Mouse (Mus musculus): Measurements from ENCODE around the gene Cped1. TPM values are rescaled to one million over a fixed set of nuclear protein-coding genes. Genes with fewer than 3 reads are reported as not detected.

The Cped1 gene
- polyA plus RNA-seq, 1 experiment from 2014 or later = 3.0 TPM

DNA sequence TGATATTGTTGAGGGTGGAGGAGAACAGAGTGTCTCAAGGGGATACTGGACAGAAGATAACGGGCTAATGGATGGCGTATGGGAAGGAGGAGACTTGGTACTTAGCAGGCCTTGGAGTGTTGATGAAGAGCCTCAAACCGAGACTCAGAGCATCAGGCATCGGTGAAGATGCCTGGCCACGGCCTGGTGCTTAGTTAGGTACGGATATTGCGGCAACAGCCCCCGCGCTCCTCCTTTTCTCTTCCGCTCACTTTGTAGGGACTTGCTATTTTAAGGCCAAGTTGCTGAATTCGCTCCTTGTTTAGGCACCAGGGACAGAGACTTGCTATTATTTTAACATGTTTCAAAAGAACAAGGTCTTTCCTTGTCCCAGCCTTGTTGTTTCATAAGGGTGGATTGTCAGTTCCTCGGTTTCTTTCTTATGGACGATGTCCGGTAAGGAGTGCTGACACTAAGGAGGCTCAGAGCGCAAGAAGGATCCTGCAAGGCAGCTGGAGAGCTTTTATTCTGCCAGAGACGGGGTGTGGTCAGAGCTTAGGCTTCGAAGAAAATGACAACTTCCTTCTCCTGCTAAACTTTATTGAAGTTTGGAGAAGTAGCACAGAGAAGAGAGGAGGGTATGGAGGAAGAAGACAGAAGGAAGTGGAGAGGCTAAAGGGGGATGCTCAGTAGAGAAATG is 16.9 kb downstream of the Cped1 start:
- 30% methylated on average over 17 of the region's 17 CpGs for WGBS
- Histone ChIP-seq H3K36me3 (ENCODE audit: poor library complexity, severe bottlenecking) (no peaks in the 10 kb centered on the region), H3K4me1 (no peaks in the 10 kb centered on the region), H3K27ac (no peak overlapping the region), H3K9ac (no peak overlapping the region), H3K4me2 (no peak overlapping the region), H3K27me3 (peaks cover 4% of the 10 kb centered on the region; the same call in 1 of the 2 replicates), H3K4me3 (no peak overlapping the region), H3K9me3 (replicated peaks) (no peaks in the 10 kb centered on the region)
- no peak for ATAC-seq

- no peaks in the 10 kb centered on the region for H3K36me3 ChIP-seq (ENCODE audit: poor library complexity, severe bottlenecking)
- H3K4me3 ChIP-seq = no peak overlapping the region
- ATAC-seq = no peak
- WGBS = 5% methylated on average over 6 of the region's 6 CpGs
- no peak overlapping the region for H3K9ac ChIP-seq
- no peak overlapping the region for H3K27ac ChIP-seq
- H3K4me1 ChIP-seq = no peaks in the 10 kb centered on the region
- H3K4me2 ChIP-seq = no peak overlapping the region
- peaks cover 4% of the 10 kb centered on the region; the same call in 1 of the 2 replicates for H3K27me3 ChIP-seq
- H3K9me3 ChIP-seq (replicated peaks) = no peaks in the 10 kb centered on the region
Measured at GRCm38 (mm10) chr6:22003200-22003587, 17.5 kb downstream of the Cped1 start.

DNA sequence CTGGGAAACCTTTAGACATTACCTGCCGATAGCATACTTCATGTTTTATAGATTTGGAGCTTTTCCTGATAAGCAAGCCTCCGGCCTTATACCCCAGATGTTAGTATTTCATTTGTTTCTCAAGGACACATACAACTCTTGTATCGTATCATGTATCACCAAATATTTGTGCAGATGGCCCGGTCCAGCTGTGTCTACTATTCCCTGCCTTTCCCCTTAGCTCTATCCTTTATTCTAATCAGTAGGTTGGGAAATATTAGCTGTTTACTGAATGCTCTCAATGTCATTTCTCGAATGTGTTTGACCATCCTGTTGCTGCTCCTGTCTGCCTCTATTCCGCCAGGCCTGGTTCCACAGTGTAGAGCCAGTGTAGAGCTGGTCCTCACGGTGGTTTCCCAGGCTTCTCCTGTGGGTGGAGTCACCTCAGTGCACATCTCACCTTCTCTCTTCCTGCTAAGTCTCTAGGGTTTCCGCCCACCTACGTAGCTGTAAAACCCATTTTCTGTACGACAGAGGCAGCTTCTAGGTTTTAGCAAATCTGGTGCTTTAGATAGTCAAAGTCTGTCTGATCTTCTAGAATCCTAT is 18.3 kb downstream of the Cped1 start:
- Histone ChIP-seq H3K4me2 (no peak overlapping the region), H3K27ac (no peak overlapping the region), H3K9ac (no peak overlapping the region), H3K4me3 (no peak overlapping the region), H3K27me3 (peaks cover 4% of the 10 kb centered on the region; the same call in 1 of the 2 replicates), H3K4me1 (no peaks in the 10 kb centered on the region), H3K9me3 (replicated peaks) (no peaks in the 10 kb centered on the region), H3K36me3 (ENCODE audit: poor library complexity, severe bottlenecking) (no peaks in the 10 kb centered on the region)
- WGBS = 81% methylated on average over 10 of the region's 10 CpGs
- no peak for ATAC-seq

DNA sequence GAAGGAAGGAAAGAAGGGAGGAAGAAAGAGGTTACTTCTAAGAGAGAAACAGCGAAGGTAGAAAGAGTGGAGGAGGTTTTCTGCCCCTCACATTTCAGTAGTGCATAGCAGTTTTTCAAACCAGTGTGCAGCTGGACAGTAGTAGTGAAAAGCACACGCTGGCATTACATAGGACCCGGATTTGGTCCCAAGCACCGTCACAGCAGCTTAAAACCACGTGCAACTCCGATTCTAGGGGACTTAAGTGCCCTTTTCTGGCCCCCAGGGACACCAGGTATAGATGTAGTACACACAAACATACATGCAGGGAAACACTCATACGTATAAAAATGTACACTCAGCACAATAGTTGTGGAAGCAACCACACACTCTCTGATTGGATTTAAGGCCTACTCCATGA is 22.6 kb downstream of the Cped1 start:
- Histone ChIP-seq H3K36me3 (ENCODE audit: poor library complexity, severe bottlenecking) (no peaks in the 10 kb centered on the region), H3K27ac (no peak overlapping the region), H3K9ac (no peak overlapping the region), H3K9me3 (replicated peaks) (no peaks in the 10 kb centered on the region), H3K27me3 (no peaks in the 10 kb centered on the region), H3K4me2 (no peak overlapping the region), H3K4me3 (no peak overlapping the region), H3K4me1 (no peaks in the 10 kb centered on the region)
- WGBS = 95% methylated on average over 7 of the region's 7 CpGs
- no peak for ATAC-seq

- Histone ChIP-seq H3K9ac (no peak overlapping the region), H3K4me3 (no peak overlapping the region), H3K36me3 (ENCODE audit: poor library complexity, severe bottlenecking) (no peaks in the 10 kb centered on the region), H3K4me2 (no peak overlapping the region), H3K9me3 (replicated peaks) (no peaks in the 10 kb centered on the region), H3K27me3 (no peaks in the 10 kb centered on the region), H3K27ac (no peak overlapping the region), H3K4me1 (no peaks in the 10 kb centered on the region)
- ATAC-seq = no peak
- whole genome bisulfite sequencing = 92% methylated on average over 12 of the region's 12 CpGs
Measured at GRCm38 (mm10) chr6:22010258-22010657, 24.5 kb downstream of the Cped1 start.

DNA sequence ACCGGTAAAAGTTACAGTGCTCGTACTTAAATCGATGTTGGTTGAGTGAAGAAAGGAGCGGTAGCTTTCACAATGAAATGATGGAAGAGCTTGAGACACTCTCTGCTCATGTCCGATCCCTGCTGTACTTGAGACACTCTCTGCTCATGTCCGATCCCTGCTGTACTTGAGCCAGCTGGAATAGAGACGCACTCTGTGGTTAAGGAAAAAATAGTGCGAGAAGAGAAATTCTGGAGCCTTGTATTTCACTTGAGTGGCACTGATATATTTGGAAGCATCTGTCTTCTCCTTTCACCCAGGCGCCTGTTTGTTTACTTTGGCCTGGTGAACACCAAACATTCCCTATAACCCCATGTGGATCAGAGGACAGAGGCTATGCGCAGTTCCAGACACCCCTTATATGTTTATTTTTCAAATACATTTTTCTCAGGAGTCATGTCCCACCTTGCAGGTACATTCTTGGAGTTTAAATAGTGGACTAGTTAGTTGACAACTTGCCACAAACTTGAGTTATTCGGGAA is 25.1 kb downstream of the Cped1 start:
- Histone ChIP-seq H3K4me1 (no peaks in the 10 kb centered on the region), H3K4me3 (no peak overlapping the region), H3K27me3 (no peaks in the 10 kb centered on the region), H3K9me3 (replicated peaks) (no peaks in the 10 kb centered on the region), H3K4me2 (no peak overlapping the region), H3K36me3 (ENCODE audit: poor library complexity, severe bottlenecking) (no peaks in the 10 kb centered on the region), H3K27ac (no peak overlapping the region), H3K9ac (no peak overlapping the region)
- WGBS = 93% methylated on average over 11 of the region's 11 CpGs
- ATAC-seq = no peak

GRCm38 (mm10) chr6:22011546-22011945 is 25.8 kb downstream of the Cped1 start:
- Histone ChIP-seq H3K9me3 (replicated peaks) (no peaks in the 10 kb centered on the region), H3K4me2 (no peak overlapping the region), H3K36me3 (ENCODE audit: poor library complexity, severe bottlenecking) (no peaks in the 10 kb centered on the region), H3K27me3 (no peaks in the 10 kb centered on the region), H3K4me3 (no peak overlapping the region), H3K9ac (no peak overlapping the region), H3K4me1 (no peaks in the 10 kb centered on the region), H3K27ac (no peak overlapping the region)
- 91% methylated on average over 2 of the region's 2 CpGs for whole genome bisulfite sequencing
- ATAC-seq = no peak

DNA sequence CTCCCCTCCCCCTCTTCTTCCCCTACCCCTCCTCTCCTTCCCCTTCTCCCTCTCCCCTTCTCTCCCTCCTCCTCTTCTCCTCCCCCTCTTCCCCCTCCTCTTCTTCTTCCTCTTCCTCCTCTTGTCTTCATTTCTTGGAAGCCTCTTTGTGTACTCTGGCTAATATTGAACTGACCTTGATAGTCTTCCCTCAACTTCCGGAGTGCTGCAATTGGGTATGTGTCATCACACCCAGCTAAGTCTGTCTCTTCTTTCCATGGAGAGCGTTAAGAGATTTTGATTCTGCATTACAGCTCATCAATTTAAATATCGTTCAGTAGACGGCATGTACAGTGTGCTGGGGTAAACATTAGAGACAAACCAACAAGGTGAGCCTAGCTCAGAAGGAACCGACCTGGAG is 26.4 kb downstream of the Cped1 start:
- Histone ChIP-seq H3K9ac (no peak overlapping the region), H3K4me1 (no peaks in the 10 kb centered on the region), H3K27me3 (no peaks in the 10 kb centered on the region), H3K4me2 (no peak overlapping the region), H3K27ac (no peak overlapping the region), H3K36me3 (ENCODE audit: poor library complexity, severe bottlenecking) (no peaks in the 10 kb centered on the region), H3K4me3 (no peak overlapping the region), H3K9me3 (replicated peaks) (no peaks in the 10 kb centered on the region)
- no peak for ATAC-seq
- WGBS = 87% methylated on average over 5 of the region's 5 CpGs

- no peak overlapping the region for H3K4me3 ChIP-seq
- no peaks in the 10 kb centered on the region for H3K27me3 ChIP-seq
- H3K9me3 ChIP-seq (replicated peaks) = no peaks in the 10 kb centered on the region
- H3K36me3 ChIP-seq (ENCODE audit: poor library complexity, severe bottlenecking) = no peaks in the 10 kb centered on the region
- no peak overlapping the region for H3K4me2 ChIP-seq
- WGBS = 89% methylated on average over 5 of the region's 5 CpGs
- H3K4me1 ChIP-seq = no peaks in the 10 kb centered on the region
- H3K27ac ChIP-seq = no peak overlapping the region
- ATAC-seq = no peak
- H3K9ac ChIP-seq = no peak overlapping the region
Measured at GRCm38 (mm10) chr6:22012501-22012900, 26.8 kb downstream of the Cped1 start.

DNA sequence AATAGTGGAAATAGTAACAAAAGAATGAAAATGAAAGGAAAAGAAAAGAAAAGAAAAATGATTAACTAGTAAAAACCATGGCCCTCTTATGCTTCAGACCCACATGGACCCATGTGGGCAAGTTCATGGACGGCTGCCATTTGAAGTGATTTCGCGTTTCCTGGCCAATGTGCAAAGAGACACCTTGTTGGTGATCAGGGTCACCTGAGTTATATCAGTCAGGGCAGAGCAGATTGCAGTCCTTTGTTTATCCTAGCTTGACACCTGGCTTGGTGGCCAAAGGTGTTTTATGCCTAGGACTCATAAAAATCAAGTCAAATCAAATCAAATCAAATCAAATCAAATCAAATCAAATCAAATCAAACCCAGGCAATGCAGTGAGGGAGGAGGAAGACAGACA is 27.7 kb downstream of the Cped1 start:
- H3K9ac ChIP-seq = no peak overlapping the region
- WGBS = 95% methylated on average over 3 of the region's 3 CpGs
- no peak overlapping the region for H3K4me3 ChIP-seq
- no peaks in the 10 kb centered on the region for H3K36me3 ChIP-seq (ENCODE audit: poor library complexity, severe bottlenecking)
- H3K4me1 ChIP-seq = no peaks in the 10 kb centered on the region
- no peaks in the 10 kb centered on the region for H3K27me3 ChIP-seq
- H3K27ac ChIP-seq = no peak overlapping the region
- no peak for ATAC-seq
- H3K4me2 ChIP-seq = no peak overlapping the region
- no peaks in the 10 kb centered on the region for H3K9me3 ChIP-seq (replicated peaks)

DNA sequence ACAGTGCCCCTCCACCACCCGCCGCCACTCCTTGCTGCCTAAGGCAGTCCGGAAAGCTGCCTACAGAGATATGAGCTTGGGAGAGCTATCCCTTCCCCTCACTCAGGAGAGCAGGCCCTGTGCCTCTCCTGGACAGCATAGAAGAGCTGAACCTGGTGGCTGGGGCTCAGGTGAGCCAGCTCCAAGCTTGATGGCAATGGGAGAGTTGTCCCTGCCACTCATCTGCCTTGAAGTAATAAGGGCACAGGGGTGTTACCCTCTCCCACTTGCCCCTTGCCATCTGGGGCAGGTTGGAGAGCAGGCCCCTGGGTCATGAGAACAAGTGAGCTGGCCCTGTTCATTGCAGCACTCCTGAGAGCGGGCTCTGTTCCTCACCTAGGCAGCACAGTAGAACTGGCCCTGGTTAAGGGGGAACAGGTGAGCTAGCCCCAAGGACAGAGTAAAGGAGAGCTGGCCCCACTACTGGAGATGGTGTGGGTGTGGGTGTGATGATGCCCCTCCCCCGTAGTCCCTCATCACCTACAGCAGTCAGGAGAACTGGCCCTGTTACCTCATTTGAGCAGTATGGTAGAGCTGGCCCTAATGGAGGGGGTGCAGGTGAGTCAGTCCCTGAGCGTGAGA is 28.7 kb downstream of the Cped1 start:
- H3K36me3 ChIP-seq (ENCODE audit: poor library complexity, severe bottlenecking) = no peaks in the 10 kb centered on the region
- H3K4me2 ChIP-seq = no peak overlapping the region
- no peaks in the 10 kb centered on the region for H3K27me3 ChIP-seq
- 93% methylated on average over 6 of the region's 6 CpGs for WGBS
- H3K4me3 ChIP-seq = no peak overlapping the region
- H3K27ac ChIP-seq = no peak overlapping the region
- no peak overlapping the region for H3K9ac ChIP-seq
- H3K4me1 ChIP-seq = no peaks in the 10 kb centered on the region
- ATAC-seq = peak; percentile 33; the same call in 1 of the 2 replicates
- H3K9me3 ChIP-seq (replicated peaks) = no peaks in the 10 kb centered on the region

DNA sequence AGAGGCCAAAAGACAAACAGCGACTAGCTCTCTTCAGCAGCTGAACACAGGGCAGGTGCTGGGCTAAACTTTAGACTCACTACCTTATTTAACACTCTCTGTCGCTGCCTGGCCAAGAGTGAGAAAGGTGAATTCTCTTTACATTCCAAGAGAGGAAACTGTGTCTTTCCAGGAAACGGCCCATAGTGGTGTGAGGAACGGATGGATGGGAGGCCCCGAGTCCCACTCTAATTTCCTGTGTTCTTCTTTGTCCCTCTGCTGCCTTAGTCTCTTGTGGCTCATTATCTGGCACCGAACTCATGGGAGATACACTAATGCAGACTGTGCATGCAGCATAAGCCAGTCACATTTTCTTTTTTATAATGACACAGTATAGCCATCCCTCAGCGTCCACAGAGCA is 31.9 kb downstream of the Cped1 start:
- H3K9me3 ChIP-seq (replicated peaks) = no peaks in the 10 kb centered on the region
- no peaks in the 10 kb centered on the region for H3K36me3 ChIP-seq (ENCODE audit: poor library complexity, severe bottlenecking)
- no peak overlapping the region for H3K9ac ChIP-seq
- no peak overlapping the region for H3K4me3 ChIP-seq
- WGBS = 76% methylated on average over 7 of the region's 7 CpGs
- ATAC-seq = no peak
- no peak overlapping the region for H3K4me2 ChIP-seq
- H3K27ac ChIP-seq = no peak overlapping the region
- no peaks in the 10 kb centered on the region for H3K4me1 ChIP-seq
- H3K27me3 ChIP-seq = no peaks in the 10 kb centered on the region
